Mouse (Mus musculus) embryonic fibroblast, embryonic 13.5 days (primary cell): ENCODE data around the gene Sept6.
A peak's percentile ranks its signal among the peaks of the same experiment; 100 is the strongest.

Experiments used
- CTCF ChIP-seq: IDR thresholded peaks from 2 replicates; pipeline ENCODE4 v1.5.1; 2011; ENCODE audit warnings: mild to moderate bottlenecking, control low read depth, low read length, moderate library complexity, borderline replicate concordance; ENCODE audit not compliant: insufficient read depth
- POLR2A ChIP-seq: IDR thresholded peaks from 2 replicates; pipeline ENCODE4 v1.6.1; 2011; ENCODE audit warnings: low read depth, mild to moderate bottlenecking, control low read depth, low read length, moderate library complexity

GRCm38 (mm10) chrX:36989234-36989751 lies 2.3 kb downstream of the Sept6 start:
- TF ChIP-seq CTCF (no peak), POLR2A (peak; percentile 77)
